Mouse (Mus musculus) hindbrain, embryonic 13.5 days (tissue): ENCODE results near the gene D230025D16Rik. TPM values are rescaled to one million over a fixed set of nuclear protein-coding genes. Genes with fewer than 3 reads are reported as not detected.
"Not testable (repeated sequence)": the region's sequence is repeated elsewhere in the genome, so short reads cannot be mapped to it uniquely, and the experiment has no call there.

ENCODE experiments used
- ATAC-seq: fragments of 200-750 bp; cut with Nextera tagmentation; 2 replicates; pipeline ENCODE4 v1.8.0; 2017; ENCODE audit warnings: moderate TSS enrichment; ENCODE audit not compliant: low FRiP score
- H3K27ac ChIP-seq: fragments of 300-500 bp; sonication (generic); 2 replicates; pipeline ENCODE4 v1.5.1; 2015; ENCODE audit warnings: inconsistent platforms, mild to moderate bottlenecking, moderate library complexity
- H3K27me3 ChIP-seq: fragments of 300-500 bp; sonication (generic); 2 replicates; pipeline ENCODE4 v1.6.1; 2015; ENCODE audit warnings: mild to moderate bottlenecking, inconsistent platforms
- H3K36me3 ChIP-seq: fragments of 300-500 bp; sonication (generic); 2 replicates; pipeline ENCODE4 v1.6.1; 2015; ENCODE audit warnings: mild to moderate bottlenecking, inconsistent platforms
- H3K4me1 ChIP-seq: fragments of 300-500 bp; sonication (generic); replicated peaks from 2 replicates; pipeline ENCODE4 v1.6.1; 2015; ENCODE audit warnings: inconsistent platforms
- H3K4me2 ChIP-seq: fragments of 300-500 bp; sonication (generic); 2 replicates; pipeline ENCODE4 v1.6.1; 2015; ENCODE audit warnings: inconsistent platforms, mild to moderate bottlenecking, moderate library complexity
- H3K4me3 ChIP-seq: fragments of 300-500 bp; sonication (generic); 2 replicates; pipeline ENCODE4 v1.5.1; 2015; ENCODE audit warnings: mild to moderate bottlenecking, inconsistent platforms
- H3K9ac ChIP-seq: fragments of 300-500 bp; sonication (generic); 2 replicates; pipeline ENCODE4 v1.6.1; 2015; ENCODE audit warnings: mild to moderate bottlenecking, inconsistent platforms
- H3K9me3 ChIP-seq: fragments of 300-500 bp; sonication (generic); 2 replicates; pipeline ENCODE4 v1.6.1; 2016; ENCODE audit warnings: inconsistent platforms
- WGBS: fragments of 180-500 bp; shearing (Covaris S2); methylation state at CpG from one replicate; pipeline ENCODE4 v1.1.7; 2015; 5-methylcytosine and 5-hydroxymethylcytosine counted together
- polyA plus RNA-seq: library from polyadenylated mRNA; unstranded; fragments of >200 nt; fragmentation: Nextera tagmentation; extraction: Ambion mirVana; gene quantifications from 2 replicates; pipeline ENCODE4 v1.2.1, GENCODE M21; 2015

Gene D230025D16Rik
- polyA plus RNA-seq = 27.4 and 29.5 TPM in 2 replicates

GRCm38 (mm10) chr8:105224413-105225271 is at the start of gene D230025D16Rik:
D230025D16Rik (plus strand) TSS chr8:105225145.
- ATAC-seq = peak; percentile 96
- Histone ChIP-seq H3K27ac (peak within 1 kb of the TSS; percentile 87), H3K36me3 (no peaks in the 10 kb centered on the region), H3K9ac (peak within 1 kb of the TSS; percentile 94), H3K4me3 (peak within 1 kb of the TSS; percentile 96), H3K4me2 (peak within 1 kb of the TSS; percentile 67), H3K4me1 (peaks cover 21% of the 10 kb centered on the region), H3K9me3 (no peaks in the 10 kb centered on the region), H3K27me3 (no peaks in the 10 kb centered on the region)
- WGBS = 3% methylated on average over 34 of the region's 34 CpGs

- H3K4me3 ChIP-seq, ATAC-seq, H3K9ac ChIP-seq, H3K27me3 ChIP-seq, H3K9me3 ChIP-seq, H3K27ac ChIP-seq, H3K4me2 ChIP-seq: not testable (repeated sequence)
- peaks cover 17% of the 10 kb centered on the region for H3K4me1 ChIP-seq
- WGBS = 97% methylated on average over 3 of the region's 3 CpGs
- H3K36me3 ChIP-seq = peaks cover 19% of the 10 kb centered on the region; the same call in 1 of the 2 replicates
Observed at GRCm38 (mm10) chr8:105175287-105175686, 49.7 kb upstream of the D230025D16Rik start.

GRCm38 (mm10) chr8:105178211-105178800 is 46.6 kb upstream of the D230025D16Rik start:
- Histone ChIP-seq H3K27me3 (no peaks in the 10 kb centered on the region), H3K4me1 (peaks cover 5% of the 10 kb centered on the region), H3K9me3 (no peaks in the 10 kb centered on the region), H3K4me2 (no peak overlapping the region), H3K36me3 (peaks cover 21% of the 10 kb centered on the region; the same call in 1 of the 2 replicates), H3K27ac (no peak overlapping the region), H3K4me3 (no peak overlapping the region), H3K9ac (no peak overlapping the region)
- no peak for ATAC-seq
- 84% methylated on average over 6 of the region's 6 CpGs for WGBS

- H3K27ac ChIP-seq = no peak overlapping the region
- H3K9me3 ChIP-seq = no peaks in the 10 kb centered on the region
- H3K9ac ChIP-seq = no peak overlapping the region
- H3K36me3 ChIP-seq = peaks cover 9% of the 10 kb centered on the region; the same call in 1 of the 2 replicates
- H3K4me2 ChIP-seq = no peak overlapping the region
- WGBS = 82% methylated on average over 1 of the region's 1 CpGs
- ATAC-seq = no peak
- no peaks in the 10 kb centered on the region for H3K4me1 ChIP-seq
- H3K4me3 ChIP-seq = no peak overlapping the region
- H3K27me3 ChIP-seq = no peaks in the 10 kb centered on the region
Observed at GRCm38 (mm10) chr8:105182201-105182600, 42.7 kb upstream of the D230025D16Rik start.

GRCm38 (mm10) chr8:105186467-105187005 is 38.4 kb upstream of the D230025D16Rik start:
- H3K9me3 ChIP-seq = no peaks in the 10 kb centered on the region
- 54% methylated on average over 1 of the region's 1 CpGs for WGBS
- H3K36me3 ChIP-seq = 0 out of 2 replicates have a peak, but pooled peaks cover 2% of the 10 kb centered on the region
- H3K27ac ChIP-seq = no peak overlapping the region
- no peak overlapping the region for H3K4me3 ChIP-seq
- no peak for ATAC-seq
- H3K4me1 ChIP-seq = no peaks in the 10 kb centered on the region
- H3K9ac ChIP-seq = no peak overlapping the region
- no peaks in the 10 kb centered on the region for H3K27me3 ChIP-seq
- no peak overlapping the region for H3K4me2 ChIP-seq

GRCm38 (mm10) chr8:105192182-105192581 is 32.8 kb upstream of the D230025D16Rik start:
- H3K36me3 ChIP-seq = peaks cover 32% of the 10 kb centered on the region
- H3K27me3 ChIP-seq = no peaks in the 10 kb centered on the region
- no peak for ATAC-seq
- no peaks in the 10 kb centered on the region for H3K4me1 ChIP-seq
- no peak overlapping the region for H3K27ac ChIP-seq
- 94% methylated on average over 5 of the region's 5 CpGs for WGBS
- H3K9ac ChIP-seq = no peak overlapping the region
- H3K4me2 ChIP-seq = no peak overlapping the region
- H3K4me3 ChIP-seq = no peak overlapping the region
- no peaks in the 10 kb centered on the region for H3K9me3 ChIP-seq

- ATAC-seq = peak; percentile 43; the same call in 1 of the 2 replicates
- H3K27ac ChIP-seq = no peak overlapping the region
Observed at GRCm38 (mm10) chr8:105205748-105206147, 19.2 kb upstream of the D230025D16Rik start.

GRCm38 (mm10) chr8:105206766-105207275 is 18.1 kb upstream of the D230025D16Rik start:
- Histone ChIP-seq H3K27ac (no peak overlapping the region), H3K4me2 (no peak overlapping the region), H3K27me3 (no peaks in the 10 kb centered on the region), H3K9me3 (no peaks in the 10 kb centered on the region), H3K36me3 (peaks cover 11% of the 10 kb centered on the region), H3K4me1 (no peaks in the 10 kb centered on the region), H3K4me3 (no peak overlapping the region), H3K9ac (no peak overlapping the region)
- WGBS = 86% methylated on average over 7 of the region's 7 CpGs
- ATAC-seq = no peak

More at GRCm38 (mm10) chr8:105205748-105206147, 19.2 kb upstream of the D230025D16Rik start:
- Histone ChIP-seq H3K4me2 (no peak overlapping the region), H3K27me3 (no peaks in the 10 kb centered on the region), H3K9me3 (no peaks in the 10 kb centered on the region), H3K9ac (no peak overlapping the region), H3K4me3 (no peak overlapping the region), H3K36me3 (peaks cover 13% of the 10 kb centered on the region), H3K4me1 (no peaks in the 10 kb centered on the region)
- 85% methylated on average over 1 of the region's 1 CpGs for WGBS

- no peak for ATAC-seq
- no peak overlapping the region for H3K4me2 ChIP-seq
Observed at GRCm38 (mm10) chr8:105207675-105208273, 17.2 kb upstream of the D230025D16Rik start.

GRCm38 (mm10) chr8:105209153-105210110 is 15.5 kb upstream of the D230025D16Rik start:
- 60% methylated on average over 1 of the region's 1 CpGs for WGBS
- ATAC-seq = no peak
- H3K9ac ChIP-seq = no peak overlapping the region

More at GRCm38 (mm10) chr8:105207675-105208273, 17.2 kb upstream of the D230025D16Rik start:
- Histone ChIP-seq H3K9me3 (no peaks in the 10 kb centered on the region), H3K27me3 (no peaks in the 10 kb centered on the region), H3K9ac (no peak overlapping the region), H3K4me1 (no peaks in the 10 kb centered on the region), H3K27ac (no peak overlapping the region), H3K4me3 (no peak overlapping the region), H3K36me3 (peaks cover 9% of the 10 kb centered on the region)
- WGBS = 90% methylated on average over 2 of the region's 2 CpGs

GRCm38 (mm10) chr8:105214104-105214503 is 10.8 kb upstream of the D230025D16Rik start:
- WGBS = 93% methylated on average over 5 of the region's 5 CpGs
- Histone ChIP-seq H3K4me2 (no peak overlapping the region), H3K4me1 (no peaks in the 10 kb centered on the region), H3K27me3 (no peaks in the 10 kb centered on the region), H3K9me3 (no peaks in the 10 kb centered on the region), H3K9ac (no peak overlapping the region), H3K36me3 (peaks cover 2% of the 10 kb centered on the region), H3K27ac (no peak overlapping the region), H3K4me3 (no peak overlapping the region)
- no peak for ATAC-seq

More at GRCm38 (mm10) chr8:105209153-105210110, 15.5 kb upstream of the D230025D16Rik start:
- Histone ChIP-seq H3K9me3 (no peaks in the 10 kb centered on the region), H3K36me3 (peaks cover 2% of the 10 kb centered on the region), H3K4me3 (no peak overlapping the region), H3K27me3 (no peaks in the 10 kb centered on the region), H3K4me1 (no peaks in the 10 kb centered on the region), H3K27ac (0 out of 2 replicates have a peak overlapping the region, but pooled peaks have one; percentile 8), H3K4me2 (no peak overlapping the region)
